In the genomic region with DNA sequence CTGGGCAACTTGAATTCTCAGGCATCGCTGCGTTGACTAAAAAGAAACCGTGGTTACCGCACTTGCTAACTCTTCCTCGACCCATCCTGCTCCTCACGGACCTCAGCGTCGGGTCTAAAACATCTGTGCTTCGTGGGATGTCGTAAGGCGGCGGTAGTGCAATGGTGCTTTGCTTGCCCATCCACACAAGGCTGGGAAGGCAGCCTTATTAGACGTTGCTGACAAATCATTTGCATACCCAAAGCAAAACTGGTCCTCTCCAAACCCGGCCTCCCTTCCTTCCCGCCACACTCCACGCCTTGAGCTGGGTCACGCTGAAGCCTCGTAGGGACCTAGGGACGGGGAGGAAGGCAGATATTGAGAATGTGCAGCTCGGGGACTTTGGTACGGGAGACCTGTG, we compare ENCODE assay signal across 8 mouse cellular contexts. TPM values are rescaled to one million over a fixed set of nuclear protein-coding genes. Genes with fewer than 3 reads are reported as not detected.
DNase-seq lines count a peak whose midpoint lies in the region; ATAC-seq and TF ChIP-seq lines count a peak whose summit lies in the region.

No protein-coding gene starts in this region.

- H3K9me3 ChIP-seq in heart, embryonic 15.5 days (replicated peaks) = no peaks in the 10 kb centered on the region
- H3K9me3 ChIP-seq in G1E (replicated peaks) = no peaks in the 10 kb centered on the region
- no peaks in the 10 kb centered on the region for H3K9me3 ChIP-seq in kidney, postnatal 0 days (replicated peaks; ENCODE audit: low read length)
- no peaks in the 10 kb centered on the region for H3K9me3 ChIP-seq in midbrain, embryonic 10.5 days (replicated peaks)

- peaks cover 24% of the 10 kb centered on the region for H3K4me1 ChIP-seq in heart, embryonic 15.5 days (replicated peaks)
- peaks cover 37% of the 10 kb centered on the region for H3K4me1 ChIP-seq in G1E (ENCODE audit: insufficient read depth, low read depth, low read length)
- H3K4me1 ChIP-seq in kidney, postnatal 0 days (replicated peaks; ENCODE audit: insufficient read depth, low read length) = peaks cover 5% of the 10 kb centered on the region
- H3K4me1 ChIP-seq in midbrain, embryonic 10.5 days = peaks cover 42% of the 10 kb centered on the region

- DNase-seq in heart, postnatal 14 days = no peak
- DNase-seq in G1E (ENCODE audit: low spot score) = peak; percentile 40
- peak; percentile 68 for DNase-seq in kidney, postnatal 0 days (ENCODE audit: low spot score)
- DNase-seq in midbrain, embryonic 10.5 days (ENCODE audit: low spot score) = no peak
- no peak for DNase-seq in natural killer cell, adult 2 months (ENCODE audit: low spot score in 2 of 2)
- no peak for DNase-seq in urinary bladder, postnatal 4 days (ENCODE audit: low spot score in 2 of 2)

- peak overlapping the region; percentile 47 for H3K9ac ChIP-seq in heart, embryonic 15.5 days
- H3K9ac ChIP-seq in kidney, postnatal 0 days (ENCODE audit: low read depth, low read length) = peak overlapping the region; percentile 85

- 0% methylated on average over 21 of the region's 21 CpGs for WGBS in heart, embryonic 15.5 days
- 0% methylated on average over 21 of the region's 21 CpGs for WGBS in kidney, postnatal 0 days
- under 1% methylated on average over 21 of the region's 21 CpGs for WGBS in midbrain, embryonic 10.5 days

- peak overlapping the region; percentile 72 for H3K27ac ChIP-seq in heart, embryonic 15.5 days
- peak overlapping the region; percentile 69 for H3K27ac ChIP-seq in kidney, postnatal 0 days
- peak overlapping the region; percentile 94 for H3K27ac ChIP-seq in midbrain, embryonic 10.5 days (replicated peaks)

- ATAC-seq in heart, embryonic 15.5 days (replicated peaks; ENCODE audit: insufficient number of reproducible peaks, insufficient read depth, low FRiP score, low read depth) = peak; percentile 25
- peak; percentile 51 for ATAC-seq in G1E (ENCODE audit: extremely low read depth, insufficient number of reproducible peaks, low FRiP score, poor library complexity, severe bottlenecking)
- ATAC-seq in erythroblast, adult 5-6 weeks (replicated peaks; ENCODE audit: low FRiP score, poor library complexity, severe bottlenecking) = peak; percentile 66
- peak; percentile 44 for ATAC-seq in kidney, postnatal 0 days (replicated peaks; ENCODE audit: low FRiP score, low read depth)

- no peaks in the 10 kb centered on the region for H3K27me3 ChIP-seq in heart, embryonic 15.5 days
- no peaks in the 10 kb centered on the region for H3K27me3 ChIP-seq in G1E (ENCODE audit: insufficient read depth, low read length)
- no peaks in the 10 kb centered on the region for H3K27me3 ChIP-seq in kidney, postnatal 0 days (ENCODE audit: insufficient read depth, low read length)
- no peaks in the 10 kb centered on the region for H3K27me3 ChIP-seq in midbrain, embryonic 10.5 days (ENCODE audit: low read depth, poor library complexity, severe bottlenecking)

- TF ChIP-seq CTCF in G1E (IDR thresholded peaks at IDR 0.05; ENCODE audit: low read depth, low read length) = no peak
- TF ChIP-seq CTCF in kidney, postnatal 0 days (IDR thresholded peaks at IDR 0.05; ENCODE audit: low read depth) = no peak

- H3K36me3 ChIP-seq in heart, embryonic 15.5 days = peaks cover 2% of the 10 kb centered on the region; the same call in 1 of the 2 replicates
- peaks cover 30% of the 10 kb centered on the region for H3K36me3 ChIP-seq in G1E (replicated peaks)
- H3K36me3 ChIP-seq in kidney, postnatal 0 days (ENCODE audit: insufficient read depth, low read length) = 0 out of 2 replicates have a peak, but pooled peaks cover 2% of the 10 kb centered on the region
- H3K36me3 ChIP-seq in midbrain, embryonic 10.5 days = peaks cover 9% of the 10 kb centered on the region

- H3K4me3 ChIP-seq in heart, embryonic 15.5 days = peak overlapping the region; percentile 85
- H3K4me3 ChIP-seq in G1E (ENCODE audit: low read depth, low read length) = peak overlapping the region; percentile 87
- peak overlapping the region; percentile 76 for H3K4me3 ChIP-seq in kidney, postnatal 0 days (replicated peaks; ENCODE audit: low read depth, low read length)
- H3K4me3 ChIP-seq in midbrain, embryonic 10.5 days = peak overlapping the region; percentile 85

- H3K4me2 ChIP-seq in heart, embryonic 15.5 days = peak overlapping the region; percentile 88
- H3K4me2 ChIP-seq in kidney, postnatal 0 days (ENCODE audit: low read length) = peak overlapping the region; percentile 75

- intact Hi-C loops in heart, postnatal 14 days (cut with DNase I) = loop anchor here (2.0 kb wide), 2 partner anchors 61 to 123 kb away; partner anchors contain the start of genes Pphln1, Yaf2 and Zcrb1

RNA-seq across cellular contexts. Expression of gene Gxylt1, which starts 0.6 kb away (rescaled TPM):
- 6.1 and 7.8 TPM in 2 replicates for polyA plus RNA-seq in heart, embryonic 15.5 days (2015; fragmentation: Nextera tagmentation; extraction: Ambion mirVana)
- 10 to 100 TPM; 12.1 to 13.1 TPM for total RNA-seq in heart, postnatal 14 days (2021)
- 18.4 and 19.9 TPM in 2 replicates for total RNA-seq in G1E (2014; fragmentation: Nextera tagmentation)
- total RNA-seq in G1E (2017) = 15.5 and 21.0 TPM in 2 replicates
- 2.4 and 3.2 TPM in 2 replicates for polyA plus RNA-seq in G1E (2012)
- total RNA-seq in erythroblast, adult 5-6 weeks (2015; ENCODE audit: low replicate concordance) = 6.9 and 9.2 TPM in 2 replicates
- 8.4 and 11.0 TPM in 2 replicates for total RNA-seq in erythroblast, adult 5-6 weeks (2017; ENCODE audit: low replicate concordance)
- 6.7 and 8.3 TPM in 2 replicates for polyA plus RNA-seq in kidney, postnatal 0 days (2015; fragmentation: Nextera tagmentation; extraction: Ambion mirVana)
- polyA plus RNA-seq in midbrain, embryonic 10.5 days (2016; fragmentation: Nextera tagmentation; extraction: Ambion mirVana) = 12.8 and 14.5 TPM in 2 replicates

Comparison
In these comparisons a context has a peak if more than half of its experiments do, and no peak if none do; other contexts are left out.
1. DNase-seq: peak in G1E (single experiment) and kidney, postnatal 0 days (single experiment); none in heart, postnatal 14 days (0 of 2), midbrain, embryonic 10.5 days (single experiment), natural killer cell, adult 2 months (0 of 2) and urinary bladder, postnatal 4 days (0 of 2).
2. Peak in every context shown above with its lines, with median percentiles within 50 percentile points of each other: ATAC-seq, H3K27ac ChIP-seq and H3K4me3 ChIP-seq.